Mouse (Mus musculus): ENCODE measurements around the gene Kifc1.

GRCm38 (mm10) chr17:33918293-33919203, 28.1 kb upstream of the Kifc1 start:
- TF ChIP-seq CTCF (IDR thresholded peaks at IDR 0.05; ENCODE audit: insufficient read depth, low read length) = no peak
- no peak for TF ChIP-seq POLR2A (IDR thresholded peaks at IDR 0.05; ENCODE audit: borderline replicate concordance, extremely low read depth, low read depth, low read length)
